Mouse (Mus musculus) thymus, adult 2 months (tissue): ENCODE measurements around the gene Cacng1.

Experiments used
- CTCF ChIP-seq: fragments of 200-500 bp; IDR thresholded peaks from 2 replicates; pipeline ENCODE4 v1.5.1; 2012; ENCODE audit warnings: mild to moderate bottlenecking, control low read depth, low read length, moderate library complexity, borderline replicate concordance; ENCODE audit not compliant: control insufficient read depth, poor library complexity, insufficient read depth; ENCODE audit errors: extremely low read depth
- POLR2A ChIP-seq: fragments of 200-500 bp; IDR thresholded peaks from 2 replicates; pipeline ENCODE4 v1.6.1; 2012; ENCODE audit warnings: mild to moderate bottlenecking, low read length, control low read depth, moderate library complexity; ENCODE audit not compliant: control insufficient read depth, poor library complexity, insufficient read depth; ENCODE audit errors: extremely low read depth

DNA sequence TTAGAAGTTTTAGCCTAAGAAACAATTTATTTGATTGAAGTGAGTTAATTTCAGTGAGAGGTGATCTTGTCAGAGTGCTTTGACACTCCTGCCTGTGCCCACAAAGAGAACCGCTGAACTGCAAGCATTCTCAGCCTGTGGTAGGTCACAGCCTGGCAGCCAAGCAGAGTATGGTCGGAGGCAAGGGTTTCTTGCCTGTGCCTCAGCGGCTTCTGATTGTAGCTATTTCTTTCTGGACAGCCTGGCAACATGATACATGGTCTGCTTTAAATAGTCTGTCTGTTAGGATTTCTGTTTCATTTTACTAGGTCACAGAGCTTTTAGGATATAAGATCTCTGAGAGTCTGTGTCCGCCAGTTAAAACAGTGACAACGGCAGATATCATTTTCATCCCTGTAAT is 53.7 kb downstream of the Cacng1 start:
- no peak for TF ChIP-seq CTCF
- no peak for TF ChIP-seq POLR2A
